Mouse (Mus musculus) limb, embryonic 15.5 days (tissue): ENCODE data around the gene Ryr2. TPM values are rescaled to one million over a fixed set of nuclear protein-coding genes. Genes with fewer than 3 reads are reported as not detected.

Experiments used
- ATAC-seq: fragments of 200-750 bp; cut with Nextera tagmentation; 2 replicates; pipeline ENCODE4 v1.8.0; 2017; ENCODE audit warnings: low read depth, moderate TSS enrichment; ENCODE audit not compliant: insufficient number of reproducible peaks, low FRiP score, low TSS enrichment
- H3K27ac ChIP-seq: fragments of 300-500 bp; sonication (generic); 2 replicates; pipeline ENCODE4 v1.5.1; 2015; ENCODE audit warnings: moderate library complexity, mild to moderate bottlenecking, inconsistent platforms
- H3K27me3 ChIP-seq: fragments of 300-500 bp; sonication (generic); 2 replicates; pipeline ENCODE4 v1.6.1; 2015; ENCODE audit warnings: inconsistent platforms
- H3K36me3 ChIP-seq: fragments of 300-500 bp; sonication (generic); 2 replicates; pipeline ENCODE4 v1.6.1; 2015; ENCODE audit warnings: inconsistent platforms
- H3K4me1 ChIP-seq: fragments of 300-500 bp; sonication (generic); 2 replicates; pipeline ENCODE4 v1.6.1; 2015; ENCODE audit warnings: inconsistent platforms
- H3K4me2 ChIP-seq: fragments of 300-500 bp; sonication (generic); 2 replicates; pipeline ENCODE4 v1.6.1; 2015; ENCODE audit warnings: mild to moderate bottlenecking, inconsistent platforms
- H3K4me3 ChIP-seq: fragments of 300-500 bp; sonication (generic); 2 replicates; pipeline ENCODE4 v1.5.1; 2015; ENCODE audit warnings: mild to moderate bottlenecking, inconsistent platforms
- H3K9ac ChIP-seq: fragments of 300-500 bp; sonication (generic); 2 replicates; pipeline ENCODE4 v1.6.1; 2015; ENCODE audit warnings: inconsistent platforms
- H3K9me3 ChIP-seq: fragments of 300-500 bp; sonication (generic); 2 replicates; pipeline ENCODE4 v1.6.1; 2016; ENCODE audit warnings: inconsistent platforms
- WGBS: fragments of 180-500 bp; shearing (Covaris S2); methylation state at CpG from one replicate; pipeline ENCODE4 v1.1.7; 2015; 5-methylcytosine and 5-hydroxymethylcytosine counted together
- polyA plus RNA-seq: library from polyadenylated mRNA; unstranded; fragments of >200 nt; fragmentation: Nextera tagmentation; extraction: Ambion mirVana; gene quantifications from 2 replicates; pipeline ENCODE4 v1.2.1, GENCODE M21; 2015

Ryr2 gene
- polyA plus RNA-seq, 1 experiment from 2014 or later = 0.42 TPM

GRCm38 (mm10) chr13:12114816-12115215 is 8.1 kb upstream of the Ryr2 start:
- H3K4me2 ChIP-seq = no peak overlapping the region
- H3K4me1 ChIP-seq = no peaks in the 10 kb centered on the region
- H3K27ac ChIP-seq = no peak overlapping the region
- H3K9me3 ChIP-seq = no peaks in the 10 kb centered on the region
- no peak for ATAC-seq
- no peak overlapping the region for H3K4me3 ChIP-seq
- no peaks in the 10 kb centered on the region for H3K36me3 ChIP-seq
- no peak overlapping the region for H3K9ac ChIP-seq
- WGBS = 64% methylated on average over 1 of the region's 1 CpGs
- no peaks in the 10 kb centered on the region for H3K27me3 ChIP-seq

GRCm38 (mm10) chr13:12108955-12109354 is 2.2 kb upstream of the Ryr2 start:
- no peak for ATAC-seq
- no peak overlapping the region for H3K4me2 ChIP-seq
- WGBS = 91% methylated on average over 1 of the region's 1 CpGs

GRCm38 (mm10) chr13:12105830-12106628 is 716 bp downstream of the Ryr2 start:
- no peaks in the 10 kb centered on the region for H3K9me3 ChIP-seq
- peaks cover 14% of the 10 kb centered on the region for H3K4me1 ChIP-seq
- H3K36me3 ChIP-seq = no peaks in the 10 kb centered on the region
- ATAC-seq = peak; percentile 37; the same call in 1 of the 2 replicates
- WGBS = under 1% methylated on average over 62 of the region's 67 CpGs
- H3K27me3 ChIP-seq = peaks cover 63% of the 10 kb centered on the region
- H3K4me2 ChIP-seq = peak overlapping the region; percentile 99
- no peak overlapping the region for H3K27ac ChIP-seq
- peak overlapping the region; percentile 60 for H3K4me3 ChIP-seq
- peak overlapping the region; percentile 57 for H3K9ac ChIP-seq

More at GRCm38 (mm10) chr13:12108955-12109354, 2.2 kb upstream of the Ryr2 start:
- Histone ChIP-seq H3K4me1 (peaks cover 14% of the 10 kb centered on the region), H3K27ac (no peak overlapping the region), H3K27me3 (peaks cover 36% of the 10 kb centered on the region), H3K36me3 (no peaks in the 10 kb centered on the region), H3K9me3 (no peaks in the 10 kb centered on the region), H3K9ac (no peak overlapping the region), H3K4me3 (no peak overlapping the region)

GRCm38 (mm10) chr13:12105231-12105829 is 1.4 kb downstream of the Ryr2 start:
- Histone ChIP-seq H3K4me3 (peak overlapping the region; percentile 60), H3K4me1 (peaks cover 14% of the 10 kb centered on the region), H3K36me3 (no peaks in the 10 kb centered on the region), H3K4me2 (peak overlapping the region; percentile 99), H3K27me3 (peaks cover 70% of the 10 kb centered on the region), H3K27ac (no peak overlapping the region), H3K9me3 (no peaks in the 10 kb centered on the region), H3K9ac (no peak overlapping the region)
- ATAC-seq = no peak
- WGBS = 5% methylated on average over 17 of the region's 17 CpGs

GRCm38 (mm10) chr13:12104318-12104717 is 2.4 kb downstream of the Ryr2 start:
- 33% methylated on average over 1 of the region's 1 CpGs for WGBS
- Histone ChIP-seq H3K9ac (no peak overlapping the region), H3K27me3 (peaks cover 70% of the 10 kb centered on the region), H3K4me2 (no peak overlapping the region), H3K36me3 (no peaks in the 10 kb centered on the region), H3K9me3 (no peaks in the 10 kb centered on the region), H3K4me3 (no peak overlapping the region), H3K27ac (no peak overlapping the region), H3K4me1 (peaks cover 14% of the 10 kb centered on the region)
- ATAC-seq = no peak

- H3K9me3 ChIP-seq = no peaks in the 10 kb centered on the region
- peaks cover 70% of the 10 kb centered on the region for H3K27me3 ChIP-seq
- WGBS = 57% methylated on average over 3 of the region's 3 CpGs
Measured at GRCm38 (mm10) chr13:12103017-12103416, 3.7 kb downstream of the Ryr2 start.

GRCm38 (mm10) chr13:12099446-12099845 is 7.3 kb downstream of the Ryr2 start:
- 89% methylated on average over 3 of the region's 3 CpGs for WGBS
- no peak overlapping the region for H3K4me2 ChIP-seq
- no peak overlapping the region for H3K27ac ChIP-seq
- no peak overlapping the region for H3K9ac ChIP-seq
- no peak for ATAC-seq
- H3K9me3 ChIP-seq = no peaks in the 10 kb centered on the region
- H3K4me1 ChIP-seq = no peaks in the 10 kb centered on the region
- no peak overlapping the region for H3K4me3 ChIP-seq
- H3K36me3 ChIP-seq = no peaks in the 10 kb centered on the region
- H3K27me3 ChIP-seq = peaks cover 39% of the 10 kb centered on the region

More at GRCm38 (mm10) chr13:12103017-12103416, 3.7 kb downstream of the Ryr2 start:
- peaks cover 14% of the 10 kb centered on the region for H3K4me1 ChIP-seq
- no peak overlapping the region for H3K4me2 ChIP-seq
- no peak overlapping the region for H3K27ac ChIP-seq
- no peak overlapping the region for H3K4me3 ChIP-seq
- no peaks in the 10 kb centered on the region for H3K36me3 ChIP-seq
- no peak for ATAC-seq
- no peak overlapping the region for H3K9ac ChIP-seq

GRCm38 (mm10) chr13:12098981-12099380 is 7.8 kb downstream of the Ryr2 start:
- H3K9me3 ChIP-seq = no peaks in the 10 kb centered on the region
- no peak overlapping the region for H3K4me3 ChIP-seq
- ATAC-seq = no peak
- 79% methylated on average over 1 of the region's 1 CpGs for WGBS
- no peaks in the 10 kb centered on the region for H3K36me3 ChIP-seq
- no peaks in the 10 kb centered on the region for H3K4me1 ChIP-seq
- H3K4me2 ChIP-seq = no peak overlapping the region
- no peak overlapping the region for H3K27ac ChIP-seq
- H3K9ac ChIP-seq = no peak overlapping the region
- peaks cover 34% of the 10 kb centered on the region for H3K27me3 ChIP-seq

GRCm38 (mm10) chr13:12096382-12096932 is 10.3 kb downstream of the Ryr2 start:
- peaks cover 12% of the 10 kb centered on the region for H3K27me3 ChIP-seq
- H3K27ac ChIP-seq = no peak overlapping the region
- H3K4me3 ChIP-seq = no peak overlapping the region
- no peaks in the 10 kb centered on the region for H3K4me1 ChIP-seq
- no peaks in the 10 kb centered on the region for H3K9me3 ChIP-seq
- ATAC-seq = no peak
- no peak overlapping the region for H3K9ac ChIP-seq
- H3K4me2 ChIP-seq = no peak overlapping the region
- WGBS = 79% methylated on average over 3 of the region's 3 CpGs
- H3K36me3 ChIP-seq = no peaks in the 10 kb centered on the region

- 86% methylated on average over 7 of the region's 7 CpGs for WGBS
- Histone ChIP-seq H3K4me2 (no peak overlapping the region), H3K9ac (no peak overlapping the region), H3K9me3 (no peaks in the 10 kb centered on the region), H3K4me1 (no peaks in the 10 kb centered on the region), H3K36me3 (no peaks in the 10 kb centered on the region), H3K4me3 (no peak overlapping the region), H3K27me3 (no peaks in the 10 kb centered on the region), H3K27ac (no peak overlapping the region)
- ATAC-seq = no peak
Measured at GRCm38 (mm10) chr13:12094569-12094968, 12.2 kb downstream of the Ryr2 start.

GRCm38 (mm10) chr13:12093146-12093545 is 13.6 kb downstream of the Ryr2 start:
- Histone ChIP-seq H3K27ac (no peak overlapping the region), H3K9me3 (no peaks in the 10 kb centered on the region), H3K9ac (no peak overlapping the region), H3K27me3 (no peaks in the 10 kb centered on the region), H3K4me2 (no peak overlapping the region), H3K36me3 (no peaks in the 10 kb centered on the region), H3K4me1 (no peaks in the 10 kb centered on the region), H3K4me3 (no peak overlapping the region)
- ATAC-seq = no peak
- 90% methylated on average over 5 of the region's 5 CpGs for WGBS
